Mouse (Mus musculus): Measurements from ENCODE around the gene Asxl2. TPM values are rescaled to one million over a fixed set of nuclear protein-coding genes. Genes with fewer than 3 reads are reported as not detected.

Asxl2 gene
- polyA plus RNA-seq, 1 experiment from 2014 or later: 8.0 TPM

- DNase-seq (ENCODE audit: low spot score) (no peak), ATAC-seq (ENCODE audit: low FRiP score, low TSS enrichment) (no peak)
- no peak overlapping the region for H3K4me2 ChIP-seq (replicated peaks; ENCODE audit: low read depth)
- H3K27me3 ChIP-seq (ENCODE audit: control insufficient read depth, insufficient read depth, low read length): no peaks in the 10 kb centered on the region
- no peak overlapping the region for H3K27ac ChIP-seq (replicated peaks)
- WGBS: 91% methylated on average over 16 of the region's 16 CpGs
- no peak for TF ChIP-seq EP300 (optimal IDR thresholded peaks at IDR 0.05)
- no peak for TF ChIP-seq CTCF (IDR thresholded peaks at IDR 0.05; ENCODE audit: low read depth)
- H3K4me3 ChIP-seq (ENCODE audit: low read depth, low read length): no peak overlapping the region
- no peaks in the 10 kb centered on the region for H3K9me3 ChIP-seq (ENCODE audit: control insufficient read depth, low read length)
- H3K36me3 ChIP-seq (ENCODE audit: control insufficient read depth, insufficient read depth, low read length): peaks cover 3% of the 10 kb centered on the region; the same call in 1 of the 2 replicates
- H3K9ac ChIP-seq (ENCODE audit: low read length): no peak overlapping the region
- no peaks in the 10 kb centered on the region for H3K4me1 ChIP-seq (replicated peaks; ENCODE audit: control insufficient read depth, insufficient read depth)
These were observed 38.8 kb upstream of the Asxl2 start for GRCm38 (mm10) chr12:3387891-3388290.

- Histone ChIP-seq H3K27me3 (ENCODE audit: control insufficient read depth, insufficient read depth, low read length) (no peaks in the 10 kb centered on the region), H3K9me3 (ENCODE audit: control insufficient read depth, low read length) (no peaks in the 10 kb centered on the region), H3K4me2 (replicated peaks; ENCODE audit: low read depth) (no peak overlapping the region), H3K4me3 (ENCODE audit: low read depth, low read length) (no peak overlapping the region), H3K36me3 (ENCODE audit: control insufficient read depth, insufficient read depth, low read length) (peaks cover 3% of the 10 kb centered on the region; the same call in 1 of the 2 replicates), H3K4me1 (replicated peaks; ENCODE audit: control insufficient read depth, insufficient read depth) (no peaks in the 10 kb centered on the region), H3K27ac (replicated peaks) (no peak overlapping the region), H3K9ac (ENCODE audit: low read length) (no peak overlapping the region)
- ATAC-seq (ENCODE audit: low FRiP score, low TSS enrichment) (peak; percentile 64; the same call in 1 of the 2 replicates), DNase-seq (ENCODE audit: low spot score) (no peak)
- TF ChIP-seq EP300 (optimal IDR thresholded peaks at IDR 0.05) (no peak), CTCF (IDR thresholded peaks at IDR 0.05; ENCODE audit: low read depth) (no peak)
- 89% methylated on average over 12 of the region's 12 CpGs for WGBS
These were observed 37.3 kb upstream of the Asxl2 start for GRCm38 (mm10) chr12:3389394-3389793.

DNA sequence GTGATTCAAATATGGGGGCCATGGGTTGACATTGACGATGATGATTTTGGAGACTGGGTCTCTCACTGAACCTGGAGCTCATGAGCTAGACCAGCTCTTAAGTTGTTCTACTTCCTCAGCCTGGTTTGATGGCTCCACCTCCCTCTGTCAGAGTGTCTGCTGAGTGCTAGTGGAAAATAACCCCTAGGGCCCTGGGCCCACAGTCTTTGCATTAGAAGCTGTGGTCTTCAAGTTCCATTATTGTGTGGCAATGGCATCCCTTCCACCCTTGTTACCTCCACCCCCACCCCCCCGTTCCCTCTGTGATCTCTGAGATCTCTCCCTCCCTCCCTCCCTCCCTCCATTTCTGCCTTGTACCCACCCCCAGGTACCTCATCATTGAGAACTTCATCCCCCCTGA, 36.6 kb upstream of the Asxl2 start:
- no peak overlapping the region for H3K4me3 ChIP-seq (ENCODE audit: low read depth, low read length)
- ATAC-seq (ENCODE audit: low FRiP score, low TSS enrichment) (no peak), DNase-seq (ENCODE audit: low spot score) (no peak)
- H3K36me3 ChIP-seq (ENCODE audit: control insufficient read depth, insufficient read depth, low read length): peaks cover 3% of the 10 kb centered on the region; the same call in 1 of the 2 replicates
- no peak overlapping the region for H3K4me2 ChIP-seq (replicated peaks; ENCODE audit: low read depth)
- no peaks in the 10 kb centered on the region for H3K4me1 ChIP-seq (replicated peaks; ENCODE audit: control insufficient read depth, insufficient read depth)
- TF ChIP-seq CTCF (IDR thresholded peaks at IDR 0.05; ENCODE audit: low read depth) (no peak), EP300 (optimal IDR thresholded peaks at IDR 0.05) (no peak)
- 82% methylated on average over 2 of the region's 2 CpGs for whole genome bisulfite sequencing
- H3K9ac ChIP-seq (ENCODE audit: low read length): no peak overlapping the region
- no peaks in the 10 kb centered on the region for H3K9me3 ChIP-seq (ENCODE audit: control insufficient read depth, low read length)
- no peaks in the 10 kb centered on the region for H3K27me3 ChIP-seq (ENCODE audit: control insufficient read depth, insufficient read depth, low read length)
- H3K27ac ChIP-seq (replicated peaks): no peak overlapping the region

DNA sequence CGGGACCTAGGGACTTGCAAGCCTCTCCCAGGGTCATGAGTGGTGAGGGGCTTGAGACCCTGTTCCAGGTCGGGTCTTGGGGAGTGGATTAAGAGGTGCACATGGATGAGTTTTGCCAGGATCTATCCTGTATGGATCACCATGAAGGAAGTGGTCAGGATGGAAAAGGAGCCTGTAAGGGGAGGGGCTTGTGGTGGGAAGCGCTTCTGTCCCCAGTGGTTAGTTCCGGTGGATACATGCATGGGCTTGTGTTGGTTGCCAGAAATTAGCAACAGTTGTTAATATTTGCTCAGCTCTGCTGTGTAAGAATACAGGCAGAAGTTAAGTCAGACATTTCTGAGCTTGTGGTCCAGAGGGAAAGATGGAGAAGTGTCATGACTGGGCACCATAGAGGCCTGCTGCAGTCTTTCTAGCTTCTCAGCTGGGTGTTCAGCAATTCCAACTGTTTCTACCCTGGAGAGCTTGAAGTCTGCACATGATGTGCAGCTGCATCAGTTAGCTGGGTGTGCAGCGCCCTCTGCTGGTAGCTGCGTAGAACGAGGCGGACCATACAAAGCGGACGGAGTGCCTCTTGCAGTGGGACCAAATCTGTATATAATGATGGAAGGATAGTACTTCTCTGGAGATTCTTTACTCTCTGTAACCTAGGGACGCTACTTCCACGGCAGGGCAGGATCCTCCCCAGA, 35.9 kb upstream of the Asxl2 start:
- no peaks in the 10 kb centered on the region for H3K27me3 ChIP-seq (ENCODE audit: control insufficient read depth, insufficient read depth, low read length)
- no peaks in the 10 kb centered on the region for H3K4me1 ChIP-seq (replicated peaks; ENCODE audit: control insufficient read depth, insufficient read depth)
- 30% methylated on average over 12 of the region's 12 CpGs for WGBS
- no peaks in the 10 kb centered on the region for H3K9me3 ChIP-seq (ENCODE audit: control insufficient read depth, low read length)
- no peak overlapping the region for H3K9ac ChIP-seq (ENCODE audit: low read length)
- no peak overlapping the region for H3K4me3 ChIP-seq (ENCODE audit: low read depth, low read length)
- ATAC-seq (ENCODE audit: low FRiP score, low TSS enrichment) (peak; percentile 67), DNase-seq (ENCODE audit: low spot score) (peak; percentile 83)
- no peak overlapping the region for H3K27ac ChIP-seq (replicated peaks)
- no peak overlapping the region for H3K4me2 ChIP-seq (replicated peaks; ENCODE audit: low read depth)
- peaks cover 3% of the 10 kb centered on the region; the same call in 1 of the 2 replicates for H3K36me3 ChIP-seq (ENCODE audit: control insufficient read depth, insufficient read depth, low read length)
- TF ChIP-seq EP300 (optimal IDR thresholded peaks at IDR 0.05): no peak
- TF ChIP-seq CTCF (IDR thresholded peaks at IDR 0.05; ENCODE audit: low read depth): peak; percentile 95

DNA sequence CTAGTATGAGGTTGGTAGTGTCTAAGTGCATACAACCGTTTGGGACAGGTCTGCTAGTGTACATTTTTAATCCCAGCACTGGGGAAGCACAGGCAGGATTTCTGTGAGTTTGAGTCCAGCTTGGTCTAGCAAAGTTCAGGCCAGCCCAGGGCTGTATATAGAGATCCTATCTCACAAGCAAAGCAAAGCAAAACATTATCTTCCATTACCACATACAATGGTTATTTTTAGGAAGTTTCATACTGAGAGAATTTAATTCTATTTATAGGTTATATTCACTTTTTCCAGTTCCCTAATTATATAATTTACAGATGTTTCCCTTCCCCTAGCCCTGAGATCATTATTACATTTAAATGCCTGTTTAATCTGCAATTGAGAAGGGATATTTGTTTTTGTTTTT, 35.4 kb upstream of the Asxl2 start:
- H3K9ac ChIP-seq (ENCODE audit: low read length): no peak overlapping the region
- no peak for ATAC-seq (ENCODE audit: low FRiP score, low TSS enrichment)
- H3K4me1 ChIP-seq (replicated peaks; ENCODE audit: control insufficient read depth, insufficient read depth): no peaks in the 10 kb centered on the region
- H3K27me3 ChIP-seq (ENCODE audit: control insufficient read depth, insufficient read depth, low read length): no peaks in the 10 kb centered on the region
- no peak for DNase-seq (ENCODE audit: low spot score)
- H3K36me3 ChIP-seq (ENCODE audit: control insufficient read depth, insufficient read depth, low read length): peaks cover 3% of the 10 kb centered on the region; the same call in 1 of the 2 replicates
- no peak overlapping the region for H3K4me3 ChIP-seq (ENCODE audit: low read depth, low read length)
- 75% methylated on average over 1 of the region's 1 CpGs for WGBS
- H3K27ac ChIP-seq (replicated peaks): no peak overlapping the region
- no peaks in the 10 kb centered on the region for H3K9me3 ChIP-seq (ENCODE audit: control insufficient read depth, low read length)
- H3K4me2 ChIP-seq (replicated peaks; ENCODE audit: low read depth): no peak overlapping the region
- TF ChIP-seq CTCF (IDR thresholded peaks at IDR 0.05; ENCODE audit: low read depth) (no peak), EP300 (optimal IDR thresholded peaks at IDR 0.05) (no peak)

DNA sequence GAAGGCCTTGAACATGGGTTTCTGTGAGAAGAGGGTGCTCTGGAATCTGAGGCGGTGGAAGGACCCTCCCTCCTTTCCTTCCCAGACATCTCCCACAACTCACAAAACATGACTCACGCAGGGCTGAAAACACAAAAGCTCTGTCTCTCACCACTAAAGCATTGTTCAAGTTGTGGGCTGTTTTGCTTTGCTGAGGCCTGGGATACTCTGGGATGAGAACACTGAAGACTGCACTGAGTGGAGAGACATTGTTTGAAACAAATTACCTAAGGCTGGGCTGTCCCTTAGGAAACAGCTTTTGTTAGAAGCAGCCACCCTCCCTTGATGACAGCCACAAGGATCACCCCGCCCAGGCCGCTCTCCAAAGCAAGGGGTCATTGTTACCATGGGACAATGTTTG, 33.5 kb upstream of the Asxl2 start:
- Histone ChIP-seq H3K9me3 (ENCODE audit: control insufficient read depth, low read length) (no peaks in the 10 kb centered on the region), H3K4me1 (replicated peaks; ENCODE audit: control insufficient read depth, insufficient read depth) (no peaks in the 10 kb centered on the region), H3K4me2 (replicated peaks; ENCODE audit: low read depth) (no peak overlapping the region), H3K36me3 (ENCODE audit: control insufficient read depth, insufficient read depth, low read length) (peaks cover 3% of the 10 kb centered on the region; the same call in 1 of the 2 replicates), H3K27me3 (ENCODE audit: control insufficient read depth, insufficient read depth, low read length) (no peaks in the 10 kb centered on the region), H3K27ac (replicated peaks) (no peak overlapping the region), H3K9ac (ENCODE audit: low read length) (no peak overlapping the region), H3K4me3 (ENCODE audit: low read depth, low read length) (no peak overlapping the region)
- DNase-seq (ENCODE audit: low spot score): no peak
- TF ChIP-seq CTCF (IDR thresholded peaks at IDR 0.05; ENCODE audit: low read depth): no peak
- WGBS: 63% methylated on average over 4 of the region's 4 CpGs
- ATAC-seq (ENCODE audit: low FRiP score, low TSS enrichment): no peak

Data from stomach, postnatal 0 days (tissue).